Mouse (Mus musculus): ENCODE measurements around the gene Vsir. TPM values are rescaled to one million over a fixed set of nuclear protein-coding genes. Genes with fewer than 3 reads are reported as not detected.
A peak's percentile ranks its signal among the peaks of the same experiment; 100 is the strongest.

Vsir gene
- 2.3 and 2.6 TPM in 2 replicates for polyA plus RNA-seq (2016; fragmentation: Nextera tagmentation; extraction: Ambion mirVana)

DNA sequence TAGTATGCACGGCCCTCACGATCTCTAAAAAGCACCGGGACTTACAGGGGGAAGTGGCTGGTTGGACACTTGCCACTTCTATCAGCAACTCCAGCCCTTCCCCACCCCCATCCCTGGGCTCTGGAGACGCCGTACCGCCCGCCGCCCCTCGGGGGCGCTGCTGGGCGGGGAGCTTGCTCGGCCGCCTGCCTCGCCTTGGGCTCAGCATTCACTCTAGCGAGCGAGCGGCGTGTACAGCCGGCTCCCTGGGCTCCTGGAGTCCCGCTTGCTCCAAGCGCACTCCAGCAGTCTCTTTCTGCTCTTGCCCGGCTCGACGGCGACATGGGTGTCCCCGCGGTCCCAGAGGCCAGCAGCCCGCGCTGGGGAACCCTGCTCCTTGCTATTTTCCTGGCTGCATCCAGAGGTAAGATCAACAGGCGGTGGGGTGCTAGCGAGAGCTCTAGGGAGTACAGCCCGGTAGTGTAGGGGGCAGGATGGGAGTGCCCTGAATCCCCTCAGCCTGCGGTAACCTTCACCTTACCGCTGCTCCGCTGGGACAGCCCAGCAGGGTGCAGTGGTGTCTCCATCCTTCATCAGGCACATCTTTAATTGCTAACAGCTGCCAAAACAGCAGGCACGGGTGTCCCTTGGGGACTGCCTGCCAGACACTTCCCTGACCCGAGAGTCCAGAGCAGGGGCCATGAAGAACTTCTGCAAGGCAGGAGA lies at the start of gene Vsir:
Gene Vsir, plus strand, starts transcription at position 151 of the 705 bp plus-strand sequence.
- H3K9me3 ChIP-seq: no peaks in the 10 kb centered on the region
- peak within 1 kb of the TSS; percentile 82 for H3K27ac ChIP-seq (replicated peaks)
- H3K36me3 ChIP-seq (replicated peaks): no peaks in the 10 kb centered on the region
- H3K27me3 ChIP-seq (replicated peaks; ENCODE audit: low read depth, poor library complexity, severe bottlenecking): peaks cover 38% of the 10 kb centered on the region
- H3K4me3 ChIP-seq: peak within 1 kb of the TSS; percentile 58
- WGBS: under 1% methylated on average over 37 of the region's 37 CpGs
- peak; percentile 87 for DNase-seq (ENCODE audit: low spot score)
- H3K4me1 ChIP-seq: peaks cover 71% of the 10 kb centered on the region

- Histone ChIP-seq H3K27ac (replicated peaks) (no peak overlapping the region), H3K4me3 (no peak overlapping the region), H3K36me3 (replicated peaks) (peaks cover 88% of the 10 kb centered on the region), H3K4me1 (no peaks in the 10 kb centered on the region), H3K27me3 (replicated peaks; ENCODE audit: low read depth, poor library complexity, severe bottlenecking) (no peaks in the 10 kb centered on the region), H3K9me3 (no peaks in the 10 kb centered on the region)
- 95% methylated on average over 12 of the region's 12 CpGs for WGBS
- DNase-seq (ENCODE audit: low spot score): no peak
Measured at GRCm38 (mm10) chr10:60299636-60300035, 47.0 kb upstream of the Vsir start.

DNA sequence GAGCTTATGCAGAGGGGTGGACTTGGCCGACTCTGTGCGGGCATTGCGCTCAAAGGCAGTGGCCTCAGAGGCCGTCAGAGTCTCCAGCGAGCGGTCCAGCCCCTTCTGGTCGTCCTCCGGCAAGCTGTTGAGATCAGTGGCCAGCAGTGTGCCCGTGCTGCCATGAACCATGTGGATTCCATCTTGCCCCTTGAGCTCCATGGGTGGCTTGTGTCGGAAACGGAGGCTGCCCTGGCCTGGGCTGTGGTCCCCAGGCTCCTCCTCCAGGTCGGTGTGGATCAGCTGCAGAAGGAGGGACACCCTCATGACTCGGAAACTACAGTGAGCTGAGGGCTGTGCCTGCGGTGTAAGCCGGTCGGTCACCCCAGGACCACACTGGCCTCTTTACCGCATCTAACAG lies 43.2 kb upstream of the Vsir start:
- H3K36me3 ChIP-seq (replicated peaks): peaks cover 56% of the 10 kb centered on the region
- no peaks in the 10 kb centered on the region for H3K4me1 ChIP-seq
- no peak overlapping the region for H3K4me3 ChIP-seq
- H3K9me3 ChIP-seq: no peaks in the 10 kb centered on the region
- no peak for DNase-seq (ENCODE audit: low spot score)
- no peaks in the 10 kb centered on the region for H3K27me3 ChIP-seq (replicated peaks; ENCODE audit: low read depth, poor library complexity, severe bottlenecking)
- no peak overlapping the region for H3K27ac ChIP-seq (replicated peaks)
- WGBS: 86% methylated on average over 17 of the region's 17 CpGs

DNA sequence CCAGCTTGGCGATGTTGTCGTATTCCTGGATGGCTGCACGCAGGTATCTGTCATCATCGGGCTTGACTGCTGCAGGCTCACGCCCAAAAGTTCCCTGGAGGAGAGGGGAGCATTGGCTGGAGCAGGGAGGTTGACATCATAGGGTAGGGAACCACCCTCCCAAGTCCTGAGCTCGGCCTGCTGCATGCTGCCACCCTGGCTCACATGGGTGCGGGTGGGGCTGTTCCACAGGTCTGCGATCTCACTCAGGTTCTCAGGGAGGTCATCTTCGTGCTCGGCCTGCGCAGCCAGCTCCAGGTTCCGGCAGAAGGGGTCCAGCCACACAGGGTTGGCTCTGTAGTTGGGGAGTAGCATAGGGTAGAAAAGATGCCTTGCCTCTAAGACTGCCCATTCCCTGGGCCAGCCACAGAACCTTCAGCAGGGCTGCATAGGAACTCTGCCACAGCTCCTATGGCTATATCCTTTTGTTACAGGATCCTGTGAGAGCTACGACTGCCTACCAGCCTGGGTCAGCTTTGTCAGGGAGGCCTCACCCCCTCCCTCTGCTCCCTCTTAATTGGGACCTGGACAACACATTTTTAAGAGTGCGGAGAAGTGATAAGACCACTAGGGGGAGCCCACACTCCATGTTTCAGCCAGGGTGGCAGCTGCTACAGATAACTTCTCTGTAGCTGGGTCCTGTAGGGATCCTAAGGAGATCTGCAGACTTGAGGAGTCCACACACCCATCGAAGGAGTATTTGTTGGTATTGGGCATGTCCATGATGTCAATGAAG lies 41.6 kb upstream of the Vsir start:
- Histone ChIP-seq H3K36me3 (replicated peaks) (peaks cover 40% of the 10 kb centered on the region), H3K27me3 (replicated peaks; ENCODE audit: low read depth, poor library complexity, severe bottlenecking) (no peaks in the 10 kb centered on the region), H3K4me3 (no peak overlapping the region), H3K9me3 (no peaks in the 10 kb centered on the region), H3K4me1 (no peaks in the 10 kb centered on the region), H3K27ac (replicated peaks) (no peak overlapping the region; the same call in 1 of the 2 replicates)
- 65% methylated on average over 15 of the region's 15 CpGs for WGBS
- peak; percentile 87 for DNase-seq (ENCODE audit: low spot score)

- H3K36me3 ChIP-seq (replicated peaks): no peaks in the 10 kb centered on the region
- 88% methylated on average over 13 of the region's 13 CpGs for WGBS
- no peaks in the 10 kb centered on the region for H3K4me1 ChIP-seq
Measured at GRCm38 (mm10) chr10:60310629-60311028, 36.0 kb upstream of the Vsir start.

DNA sequence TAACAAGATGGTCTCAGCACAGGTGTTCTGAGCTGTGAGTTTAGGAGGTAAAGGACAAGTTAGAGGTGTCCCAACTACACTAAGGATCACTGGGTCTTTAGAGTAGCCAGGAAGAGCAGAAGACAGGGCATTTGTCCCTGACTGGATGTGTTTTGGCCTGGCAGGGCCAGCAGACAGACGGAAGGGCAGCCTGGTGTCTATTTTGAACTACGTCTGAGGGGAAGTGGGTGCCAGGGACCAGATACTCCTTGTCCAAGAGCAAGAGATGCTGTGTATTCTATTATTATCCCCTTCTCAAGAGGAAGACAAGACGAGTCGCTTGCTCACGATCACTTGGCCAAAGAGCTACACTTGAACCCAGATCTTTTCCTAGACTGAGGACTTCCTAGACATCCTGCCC lies 33.0 kb upstream of the Vsir start:
- no peak overlapping the region for H3K27ac ChIP-seq (replicated peaks)
- WGBS: 93% methylated on average over 5 of the region's 5 CpGs
- no peak for DNase-seq (ENCODE audit: low spot score)
- no peak overlapping the region for H3K4me3 ChIP-seq
- no peaks in the 10 kb centered on the region for H3K27me3 ChIP-seq (replicated peaks; ENCODE audit: low read depth, poor library complexity, severe bottlenecking)
- H3K4me1 ChIP-seq: no peaks in the 10 kb centered on the region
- no peaks in the 10 kb centered on the region for H3K36me3 ChIP-seq (replicated peaks)
- H3K9me3 ChIP-seq: no peaks in the 10 kb centered on the region

More at GRCm38 (mm10) chr10:60310629-60311028, 36.0 kb upstream of the Vsir start:
- Histone ChIP-seq H3K4me3 (no peak overlapping the region), H3K27ac (replicated peaks) (no peak overlapping the region), H3K27me3 (replicated peaks; ENCODE audit: low read depth, poor library complexity, severe bottlenecking) (no peaks in the 10 kb centered on the region), H3K9me3 (no peaks in the 10 kb centered on the region)
- DNase-seq (ENCODE audit: low spot score): no peak

GRCm38 (mm10) chr10:60316166-60316565 lies 30.5 kb upstream of the Vsir start:
- DNase-seq (ENCODE audit: low spot score): no peak
- no peaks in the 10 kb centered on the region for H3K36me3 ChIP-seq (replicated peaks)
- H3K4me1 ChIP-seq: no peaks in the 10 kb centered on the region
- no peak overlapping the region for H3K27ac ChIP-seq (replicated peaks)
- no peaks in the 10 kb centered on the region for H3K27me3 ChIP-seq (replicated peaks; ENCODE audit: low read depth, poor library complexity, severe bottlenecking)
- H3K9me3 ChIP-seq: no peaks in the 10 kb centered on the region; the same call in 1 of the 2 replicates
- no peak overlapping the region for H3K4me3 ChIP-seq
- 86% methylated on average over 4 of the region's 4 CpGs for WGBS

GRCm38 (mm10) chr10:60328963-60329650 lies 17.5 kb upstream of the Vsir start:
- no peaks in the 10 kb centered on the region for H3K9me3 ChIP-seq
- WGBS: 85% methylated on average over 11 of the region's 11 CpGs
- no peak for DNase-seq (ENCODE audit: low spot score)

GRCm38 (mm10) chr10:60334583-60334982 lies 12.1 kb upstream of the Vsir start:
- H3K4me3 ChIP-seq: no peak overlapping the region
- H3K9me3 ChIP-seq: 0 out of 2 replicates have a peak, but pooled peaks cover 3% of the 10 kb centered on the region
- no peak for DNase-seq (ENCODE audit: low spot score)
- 82% methylated on average over 7 of the region's 7 CpGs for WGBS
- no peaks in the 10 kb centered on the region for H3K4me1 ChIP-seq
- no peaks in the 10 kb centered on the region for H3K36me3 ChIP-seq (replicated peaks)
- no peak overlapping the region for H3K27ac ChIP-seq (replicated peaks)
- no peaks in the 10 kb centered on the region for H3K27me3 ChIP-seq (replicated peaks; ENCODE audit: low read depth, poor library complexity, severe bottlenecking)

More at GRCm38 (mm10) chr10:60328963-60329650, 17.5 kb upstream of the Vsir start:
- no peak overlapping the region for H3K4me3 ChIP-seq
- H3K36me3 ChIP-seq (replicated peaks): no peaks in the 10 kb centered on the region
- peaks cover 4% of the 10 kb centered on the region; the same call in 1 of the 2 replicates for H3K4me1 ChIP-seq
- H3K27ac ChIP-seq (replicated peaks): no peak overlapping the region
- no peaks in the 10 kb centered on the region for H3K27me3 ChIP-seq (replicated peaks; ENCODE audit: low read depth, poor library complexity, severe bottlenecking)

GRCm38 (mm10) chr10:60335021-60335420 lies 11.6 kb upstream of the Vsir start:
- 0 out of 2 replicates have a peak, but pooled peaks cover 3% of the 10 kb centered on the region for H3K9me3 ChIP-seq
- DNase-seq (ENCODE audit: low spot score): no peak
- H3K4me1 ChIP-seq: no peaks in the 10 kb centered on the region
- no peak overlapping the region for H3K4me3 ChIP-seq
- H3K27me3 ChIP-seq (replicated peaks; ENCODE audit: low read depth, poor library complexity, severe bottlenecking): no peaks in the 10 kb centered on the region
- H3K27ac ChIP-seq (replicated peaks): no peak overlapping the region
- 96% methylated on average over 4 of the region's 4 CpGs for WGBS
- H3K36me3 ChIP-seq (replicated peaks): no peaks in the 10 kb centered on the region

- Histone ChIP-seq H3K9me3 (0 out of 2 replicates have a peak, but pooled peaks cover 3% of the 10 kb centered on the region), H3K27ac (replicated peaks) (no peak overlapping the region), H3K36me3 (replicated peaks) (no peaks in the 10 kb centered on the region), H3K27me3 (replicated peaks; ENCODE audit: low read depth, poor library complexity, severe bottlenecking) (peaks cover 14% of the 10 kb centered on the region), H3K4me1 (peaks cover 20% of the 10 kb centered on the region), H3K4me3 (no peak overlapping the region)
- 77% methylated on average over 9 of the region's 9 CpGs for WGBS
- DNase-seq (ENCODE audit: low spot score): no peak
Measured at GRCm38 (mm10) chr10:60341528-60341927, 5.1 kb upstream of the Vsir start.

- peaks cover 38% of the 10 kb centered on the region for H3K27me3 ChIP-seq (replicated peaks; ENCODE audit: low read depth, poor library complexity, severe bottlenecking)
- no peaks in the 10 kb centered on the region for H3K36me3 ChIP-seq (replicated peaks)
- H3K4me3 ChIP-seq: no peak overlapping the region
- H3K27ac ChIP-seq (replicated peaks): peak overlapping the region; percentile 48
- H3K4me1 ChIP-seq: peaks cover 46% of the 10 kb centered on the region
- no peak for DNase-seq (ENCODE audit: low spot score)
- no peaks in the 10 kb centered on the region for H3K9me3 ChIP-seq
- WGBS: 81% methylated on average over 3 of the region's 3 CpGs
Measured at GRCm38 (mm10) chr10:60344111-60344510, 2.5 kb upstream of the Vsir start.
